9 mouse cellular contexts compared by ENCODE assay signal in the genomic region with DNA sequence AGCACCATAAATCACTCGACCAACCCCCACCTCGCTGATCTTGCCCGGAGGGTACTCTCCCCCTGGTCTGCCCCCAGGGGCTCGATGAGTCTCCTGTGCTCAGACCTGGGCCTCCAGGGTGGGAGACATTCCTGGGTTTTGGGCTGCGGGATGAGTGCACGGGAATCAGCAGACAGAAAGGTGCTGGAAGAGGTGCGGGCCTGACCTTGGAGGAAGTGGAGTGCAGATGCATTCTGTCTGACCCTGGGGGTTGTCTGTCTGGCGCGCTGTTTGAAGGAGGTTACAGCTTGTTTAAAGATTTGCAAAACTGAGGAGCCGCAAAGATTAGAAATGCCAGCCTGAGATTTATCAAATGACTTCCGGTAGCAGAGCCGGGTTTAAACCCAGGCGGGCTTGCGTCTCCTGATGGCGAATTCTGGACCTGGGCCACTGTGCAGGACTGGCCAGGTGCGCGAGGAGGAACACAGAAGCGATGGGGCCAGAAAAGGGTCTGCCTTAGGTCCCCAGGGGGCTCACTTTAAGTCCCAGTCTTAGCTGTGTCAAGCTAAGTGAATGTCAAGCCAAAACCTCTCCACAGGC.
DNase-seq lines count a peak whose midpoint lies in the region; ATAC-seq and TF ChIP-seq lines count a peak whose summit lies in the region.
"Had no signal": no experiment of that assay in that cellular context is flagged by ENCODE, and none has a peak within 500 bp of the region (broad histone marks: within the 10 kb centered on the region; RNA-seq: fewer than 3 reads in every experiment).

No protein-coding gene starts in this region.

- peak overlapping the region; percentile 91 for H3K4me2 ChIP-seq in heart, embryonic 11.5 days
- peak overlapping the region; percentile 43; the same call in 1 of the 2 replicates for H3K4me2 ChIP-seq in midbrain, embryonic 12.5 days (replicated peaks)
- H3K4me2 ChIP-seq in midbrain, postnatal 0 days (ENCODE audit: low read depth, low read length, poor library complexity, severe bottlenecking): no peak overlapping the region; the same call in 1 of the 2 replicates
- peak overlapping the region; percentile 74 for H3K4me2 ChIP-seq in intestine, embryonic 15.5 days (replicated peaks)
- peak overlapping the region; percentile 73 for H3K4me2 ChIP-seq in stomach, embryonic 14.5 days (replicated peaks; ENCODE audit: low read depth, low read length)

- H3K27ac ChIP-seq in heart, embryonic 11.5 days (ENCODE audit: low read depth, low read length): no peak overlapping the region
- H3K27ac ChIP-seq in midbrain, embryonic 12.5 days (replicated peaks): no peak overlapping the region
- H3K27ac ChIP-seq in midbrain, postnatal 0 days (ENCODE audit: low read depth, low read length): no peak overlapping the region
- peak overlapping the region; percentile 29; the same call in 1 of the 2 replicates for H3K27ac ChIP-seq in intestine, embryonic 15.5 days
- peak overlapping the region; percentile 84; the same call in 1 of the 2 replicates for H3K27ac ChIP-seq in stomach, embryonic 14.5 days (ENCODE audit: low read length)

- TF ChIP-seq CTCF in midbrain, postnatal 0 days (IDR thresholded peaks at IDR 0.05): no peak

- H3K27me3 ChIP-seq in heart, embryonic 11.5 days (ENCODE audit: control insufficient read depth, insufficient read depth, low read length): peaks cover 18% of the 10 kb centered on the region; the same call in 1 of the 2 replicates
- peaks cover 55% of the 10 kb centered on the region for H3K27me3 ChIP-seq in midbrain, embryonic 12.5 days
- H3K27me3 ChIP-seq in midbrain, postnatal 0 days (ENCODE audit: insufficient read depth, low read length): peaks cover 59% of the 10 kb centered on the region
- H3K27me3 ChIP-seq in intestine, embryonic 15.5 days (replicated peaks): peaks cover 21% of the 10 kb centered on the region
- H3K27me3 ChIP-seq in stomach, embryonic 14.5 days (ENCODE audit: control insufficient read depth, insufficient read depth, low read length): peaks cover 3% of the 10 kb centered on the region; the same call in 1 of the 2 replicates

- no peaks in the 10 kb centered on the region for H3K36me3 ChIP-seq in heart, embryonic 11.5 days (ENCODE audit: control insufficient read depth, insufficient read depth, low read length)
- no peaks in the 10 kb centered on the region for H3K36me3 ChIP-seq in midbrain, embryonic 12.5 days
- no peaks in the 10 kb centered on the region for H3K36me3 ChIP-seq in midbrain, postnatal 0 days (ENCODE audit: insufficient read depth, low read length)
- no peaks in the 10 kb centered on the region for H3K36me3 ChIP-seq in intestine, embryonic 15.5 days
- H3K36me3 ChIP-seq in stomach, embryonic 14.5 days (ENCODE audit: control insufficient read depth, insufficient read depth, low read length): no peaks in the 10 kb centered on the region

- peaks cover 11% of the 10 kb centered on the region for H3K4me1 ChIP-seq in heart, embryonic 11.5 days (ENCODE audit: control insufficient read depth, insufficient read depth, low read length)
- peaks cover 29% of the 10 kb centered on the region for H3K4me1 ChIP-seq in midbrain, embryonic 12.5 days
- H3K4me1 ChIP-seq in midbrain, postnatal 0 days (ENCODE audit: insufficient read depth, low read length): no peaks in the 10 kb centered on the region
- peaks cover 12% of the 10 kb centered on the region for H3K4me1 ChIP-seq in intestine, embryonic 15.5 days (replicated peaks)
- peaks cover 20% of the 10 kb centered on the region; the same call in 1 of the 2 replicates for H3K4me1 ChIP-seq in stomach, embryonic 14.5 days (ENCODE audit: control insufficient read depth, insufficient read depth, low read length)

- ATAC-seq in heart, embryonic 11.5 days (replicated peaks; ENCODE audit: insufficient number of reproducible peaks, low FRiP score, low TSS enrichment): no peak
- no peak for ATAC-seq in midbrain, embryonic 12.5 days (ENCODE audit: low FRiP score, low read depth)
- ATAC-seq in midbrain, postnatal 0 days (ENCODE audit: low FRiP score): no peak
- no peak for ATAC-seq in intestine, embryonic 15.5 days
- no peak for ATAC-seq in stomach, embryonic 14.5 days (ENCODE audit: insufficient number of reproducible peaks, insufficient read depth, low FRiP score, low read depth)

- peak overlapping the region; percentile 35; the same call in 1 of the 2 replicates for H3K9ac ChIP-seq in heart, embryonic 11.5 days (ENCODE audit: low read depth, low read length)
- no peak overlapping the region for H3K9ac ChIP-seq in midbrain, embryonic 12.5 days (replicated peaks)
- H3K9ac ChIP-seq in midbrain, postnatal 0 days (replicated peaks; ENCODE audit: low read length, poor library complexity, severe bottlenecking): no peak overlapping the region
- no peak overlapping the region for H3K9ac ChIP-seq in intestine, embryonic 15.5 days
- no peak overlapping the region for H3K9ac ChIP-seq in stomach, embryonic 14.5 days (replicated peaks; ENCODE audit: low read depth, low read length)

- WGBS in heart, embryonic 11.5 days (ENCODE audit: insufficient replicate concordance): 3% methylated on average over 18 of the region's 18 CpGs
- WGBS in midbrain, embryonic 12.5 days: 2% methylated on average over 18 of the region's 18 CpGs
- WGBS in midbrain, postnatal 0 days: 11% methylated on average over 18 of the region's 18 CpGs
- 14% methylated on average over 18 of the region's 18 CpGs for WGBS in intestine, embryonic 15.5 days
- WGBS in stomach, embryonic 14.5 days: 11% methylated on average over 18 of the region's 18 CpGs

- no peak for DNase-seq in heart, adult 18-20 months
- DNase-seq in midbrain, postnatal 0 days (ENCODE audit: low spot score): no peak
- DNase-seq in spleen, adult 18-20 months: no peak
- DNase-seq in MN1 (ENCODE audit: low spot score): no peak
- DNase-seq: lung, postnatal 14 days had no signal

- H3K4me3 ChIP-seq in heart, embryonic 11.5 days (ENCODE audit: low read depth, low read length): peak overlapping the region; percentile 48
- H3K4me3 ChIP-seq in midbrain, embryonic 12.5 days: no peak overlapping the region
- no peak overlapping the region for H3K4me3 ChIP-seq in midbrain, postnatal 0 days (ENCODE audit: low read depth, low read length)
- H3K4me3 ChIP-seq in intestine, embryonic 15.5 days (replicated peaks): 0 out of 2 replicates have a peak overlapping the region, but pooled peaks have one; percentile 29
- no peak overlapping the region for H3K4me3 ChIP-seq in stomach, embryonic 14.5 days (ENCODE audit: low read depth, low read length)

- H3K9me3 ChIP-seq in heart, embryonic 11.5 days (replicated peaks; ENCODE audit: control insufficient read depth, low read length): no peaks in the 10 kb centered on the region
- H3K9me3 ChIP-seq in midbrain, embryonic 12.5 days: no peaks in the 10 kb centered on the region
- no peaks in the 10 kb centered on the region for H3K9me3 ChIP-seq in midbrain, postnatal 0 days (ENCODE audit: low read length)
- no peaks in the 10 kb centered on the region for H3K9me3 ChIP-seq in intestine, embryonic 15.5 days
- H3K9me3 ChIP-seq in stomach, embryonic 14.5 days (ENCODE audit: control insufficient read depth, low read depth, low read length): no peaks in the 10 kb centered on the region

Comparison
In these comparisons a context has a peak if more than half of its experiments do, and no peak if none do; other contexts are left out.
1. H3K27ac ChIP-seq: peak in intestine, embryonic 15.5 days (single experiment) and stomach, embryonic 14.5 days (single experiment); none in heart, embryonic 11.5 days (single experiment), midbrain, embryonic 12.5 days (single experiment) and midbrain, postnatal 0 days (single experiment).
2. H3K4me3 ChIP-seq: peak in heart, embryonic 11.5 days (single experiment) and intestine, embryonic 15.5 days (single experiment); none in midbrain, embryonic 12.5 days (single experiment), midbrain, postnatal 0 days (single experiment) and stomach, embryonic 14.5 days (single experiment).